Mouse (Mus musculus): ENCODE data around the gene Adam15. TPM values are rescaled to one million over a fixed set of nuclear protein-coding genes. Genes with fewer than 3 reads are reported as not detected.
A peak's percentile ranks its signal among the peaks of the same experiment; 100 is the strongest.

Adam15 gene
- polyA plus RNA-seq, 1 experiment: 78.4 TPM

- TF ChIP-seq REST (IDR thresholded peaks at IDR 0.05; ENCODE audit: insufficient read depth, insufficient read length): no peak
- no peak for TF ChIP-seq TCF12 (IDR thresholded peaks at IDR 0.05; ENCODE audit: insufficient read depth, poor library complexity, severe bottlenecking)
- no peak for TF ChIP-seq USF1 (IDR thresholded peaks at IDR 0.05; ENCODE audit: low read depth)
- no peak for TF ChIP-seq SRF (IDR thresholded peaks at IDR 0.05; ENCODE audit: control insufficient read depth, insufficient read length, low read depth)
- no peak for TF ChIP-seq MYOD1 (IDR thresholded peaks at IDR 0.05; ENCODE audit: control insufficient read depth in 1 of 3, insufficient read length in 2 of 3, low read depth in 2 of 3)
- peak overlapping the region; percentile 59 for H3ac ChIP-seq (ENCODE audit: control insufficient read depth, insufficient read length)
- H3K36me3 ChIP-seq (ENCODE audit: control insufficient read depth, insufficient read depth): no peaks in the 10 kb centered on the region
- H3K79me2 ChIP-seq (ENCODE audit: control insufficient read depth, insufficient read depth): no peaks in the 10 kb centered on the region
- H3K4me2 ChIP-seq (ENCODE audit: low read depth): peak overlapping the region; percentile 93
- H3K4me3 ChIP-seq: peak overlapping the region; percentile 40
- H3K27me3 ChIP-seq (ENCODE audit: control insufficient read depth, insufficient read depth, insufficient read length): no peaks in the 10 kb centered on the region
These were observed 12.6 kb downstream of the Adam15 start for GRCm38 (mm10) chr3:89337062-89337720.

DNA sequence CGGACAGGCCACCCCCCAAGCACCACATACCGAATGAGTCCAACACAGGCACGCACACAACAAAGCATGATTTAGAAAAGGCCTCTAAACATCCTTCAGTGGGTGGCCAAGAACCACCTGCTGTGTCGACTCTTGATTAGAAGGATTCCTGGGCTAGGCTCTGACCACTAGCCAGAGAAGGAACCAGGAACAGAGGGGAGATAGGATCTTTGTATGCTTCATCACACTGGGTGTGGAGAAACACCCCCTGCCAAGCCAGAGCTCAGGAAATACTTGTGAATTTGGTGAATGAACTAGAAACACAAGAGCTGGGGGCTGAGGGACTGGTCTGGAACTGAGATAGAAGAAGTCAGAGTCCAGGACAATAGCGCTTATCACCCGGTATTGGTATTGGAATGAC, 13.3 kb downstream of the Adam15 start:
- H3K79me2 ChIP-seq (ENCODE audit: control insufficient read depth, insufficient read depth): no peaks in the 10 kb centered on the region
- no peak overlapping the region for H3ac ChIP-seq (ENCODE audit: control insufficient read depth, insufficient read length)
- H3K27me3 ChIP-seq (ENCODE audit: control insufficient read depth, insufficient read depth, insufficient read length): no peaks in the 10 kb centered on the region
- no peaks in the 10 kb centered on the region for H3K36me3 ChIP-seq (ENCODE audit: control insufficient read depth, insufficient read depth)
- peak overlapping the region; percentile 93 for H3K4me2 ChIP-seq (ENCODE audit: low read depth)
- no peak for TF ChIP-seq MAX (IDR thresholded peaks at IDR 0.05; ENCODE audit: low read depth)
- no peak for TF ChIP-seq TCF3 (IDR thresholded peaks at IDR 0.05; ENCODE audit: insufficient read length, low read depth)
- no peak for TF ChIP-seq POLR2A (IDR thresholded peaks at IDR 0.05; ENCODE audit: insufficient read length, low read depth)
- TF ChIP-seq REST (IDR thresholded peaks at IDR 0.05; ENCODE audit: insufficient read depth, insufficient read length): no peak
- TF ChIP-seq CEBPB (IDR thresholded peaks at IDR 0.05; ENCODE audit: insufficient read depth, poor library complexity, severe bottlenecking): no peak
- TF ChIP-seq MYOG (IDR thresholded peaks at IDR 0.05; ENCODE audit: control insufficient read depth in 1 of 3, insufficient read depth in 1 of 3, insufficient read length in 2 of 3, low read depth in 2 of 3): no peak
- no peak for TF ChIP-seq USF1 (IDR thresholded peaks at IDR 0.05; ENCODE audit: low read depth)
- TF ChIP-seq MYOD1 (IDR thresholded peaks at IDR 0.05; ENCODE audit: control insufficient read depth in 1 of 3, insufficient read length in 2 of 3, low read depth in 2 of 3): no peak
- peak overlapping the region; percentile 40 for H3K4me3 ChIP-seq

- Histone ChIP-seq H3K4me3 (no peak overlapping the region), H3K4me2 (ENCODE audit: low read depth) (no peak overlapping the region), H3K79me2 (ENCODE audit: control insufficient read depth, insufficient read depth) (no peaks in the 10 kb centered on the region), H3K36me3 (ENCODE audit: control insufficient read depth, insufficient read depth) (no peaks in the 10 kb centered on the region), H3ac (ENCODE audit: control insufficient read depth, insufficient read length) (no peak overlapping the region), H3K27me3 (ENCODE audit: control insufficient read depth, insufficient read depth, insufficient read length) (no peaks in the 10 kb centered on the region)
- TF ChIP-seq E2F4 (IDR thresholded peaks at IDR 0.05; ENCODE audit: insufficient read depth) (no peak), MYOD1 (IDR thresholded peaks at IDR 0.05; ENCODE audit: control insufficient read depth in 1 of 3, insufficient read length in 2 of 3, low read depth in 2 of 3) (peak in 2 of 3 experiments; percentile 43 to 63), MYOG (IDR thresholded peaks at IDR 0.05; ENCODE audit: control insufficient read depth in 1 of 3, insufficient read depth in 1 of 3, insufficient read length in 2 of 3, low read depth in 2 of 3) (peak in 2 of 3 experiments; percentile 59 to 72)
These were observed 16.7 kb downstream of the Adam15 start for GRCm38 (mm10) chr3:89333053-89333452.

DNA sequence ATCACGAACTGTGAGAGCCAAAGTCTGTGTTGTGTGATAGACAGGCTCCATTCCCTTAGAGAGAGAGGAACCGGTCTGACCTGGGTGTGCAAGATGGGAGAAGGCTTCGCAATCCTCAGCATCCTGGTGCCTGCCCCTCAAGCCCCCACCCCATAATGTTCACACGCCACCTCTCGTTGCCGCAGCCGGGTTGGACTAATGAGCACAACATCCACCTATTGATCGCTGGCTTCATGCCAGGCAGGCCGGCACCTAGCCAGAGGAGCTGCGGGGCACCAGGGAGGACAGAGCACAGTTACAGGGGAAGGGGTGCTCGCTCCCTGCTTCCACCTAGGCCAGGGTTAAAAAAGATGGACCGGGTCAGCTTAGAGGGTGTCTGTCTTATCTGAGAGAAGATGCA, 17.3 kb downstream of the Adam15 start:
- H3K4me2 ChIP-seq (ENCODE audit: low read depth): no peak overlapping the region

DNA sequence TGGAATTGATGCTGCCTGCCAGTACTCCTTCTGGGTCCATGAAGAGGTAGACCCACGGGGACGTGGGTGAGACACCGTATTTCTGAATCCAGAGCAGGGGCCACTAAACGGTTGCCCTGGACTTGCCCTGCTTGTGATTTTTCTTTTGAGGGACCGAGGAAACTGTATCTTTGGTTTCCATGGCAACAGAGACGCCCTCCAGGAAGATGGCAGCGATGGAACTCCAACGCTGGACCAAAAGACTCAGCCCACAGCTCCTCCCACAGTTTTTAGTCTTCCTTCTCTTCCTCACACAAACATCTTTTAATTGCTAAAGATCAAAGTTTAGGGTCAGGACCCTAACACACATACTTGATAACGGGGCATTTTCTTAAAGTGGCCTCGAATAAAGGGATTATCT, 17.8 kb downstream of the Adam15 start:
- Histone ChIP-seq H3K27me3 (ENCODE audit: control insufficient read depth, insufficient read depth, insufficient read length) (no peaks in the 10 kb centered on the region), H3ac (ENCODE audit: control insufficient read depth, insufficient read length) (no peak overlapping the region), H3K36me3 (ENCODE audit: control insufficient read depth, insufficient read depth) (no peaks in the 10 kb centered on the region), H3K4me2 (ENCODE audit: low read depth) (no peak overlapping the region), H3K79me2 (ENCODE audit: control insufficient read depth, insufficient read depth) (no peaks in the 10 kb centered on the region), H3K4me3 (no peak overlapping the region)
- TF ChIP-seq REST (IDR thresholded peaks at IDR 0.05; ENCODE audit: insufficient read depth, insufficient read length): no peak
- no peak for TF ChIP-seq E2F4 (IDR thresholded peaks at IDR 0.05; ENCODE audit: insufficient read depth)
- TF ChIP-seq TCF3 (IDR thresholded peaks at IDR 0.05; ENCODE audit: insufficient read length, low read depth): no peak

More for the DNA sequence above, 17.3 kb downstream of the Adam15 start:
- Histone ChIP-seq H3ac (ENCODE audit: control insufficient read depth, insufficient read length) (no peak overlapping the region), H3K79me2 (ENCODE audit: control insufficient read depth, insufficient read depth) (no peaks in the 10 kb centered on the region), H3K27me3 (ENCODE audit: control insufficient read depth, insufficient read depth, insufficient read length) (no peaks in the 10 kb centered on the region), H3K36me3 (ENCODE audit: control insufficient read depth, insufficient read depth) (no peaks in the 10 kb centered on the region), H3K4me3 (no peak overlapping the region)
- TF ChIP-seq SRF (IDR thresholded peaks at IDR 0.05; ENCODE audit: control insufficient read depth, insufficient read length, low read depth) (no peak), MYOG (IDR thresholded peaks at IDR 0.05; ENCODE audit: control insufficient read depth in 1 of 3, insufficient read depth in 1 of 3, insufficient read length in 2 of 3, low read depth in 2 of 3) (no peak), TCF3 (IDR thresholded peaks at IDR 0.05; ENCODE audit: insufficient read length, low read depth) (no peak), POLR2AphosphoS2 (IDR thresholded peaks at IDR 0.05; ENCODE audit: insufficient read length, low read depth) (no peak), MYOD1 (IDR thresholded peaks at IDR 0.05; ENCODE audit: control insufficient read depth in 1 of 3, insufficient read length in 2 of 3, low read depth in 2 of 3) (no peak), TCF12 (IDR thresholded peaks at IDR 0.05; ENCODE audit: insufficient read depth, poor library complexity, severe bottlenecking) (no peak), MAX (IDR thresholded peaks at IDR 0.05; ENCODE audit: low read depth) (no peak)
